Mouse (Mus musculus): ENCODE data around the gene Tspan17. TPM values are rescaled to one million over a fixed set of nuclear protein-coding genes. Genes with fewer than 3 reads are reported as not detected.

Gene Tspan17
- polyA plus RNA-seq, 1 experiment, result 52.0 TPM

DNA sequence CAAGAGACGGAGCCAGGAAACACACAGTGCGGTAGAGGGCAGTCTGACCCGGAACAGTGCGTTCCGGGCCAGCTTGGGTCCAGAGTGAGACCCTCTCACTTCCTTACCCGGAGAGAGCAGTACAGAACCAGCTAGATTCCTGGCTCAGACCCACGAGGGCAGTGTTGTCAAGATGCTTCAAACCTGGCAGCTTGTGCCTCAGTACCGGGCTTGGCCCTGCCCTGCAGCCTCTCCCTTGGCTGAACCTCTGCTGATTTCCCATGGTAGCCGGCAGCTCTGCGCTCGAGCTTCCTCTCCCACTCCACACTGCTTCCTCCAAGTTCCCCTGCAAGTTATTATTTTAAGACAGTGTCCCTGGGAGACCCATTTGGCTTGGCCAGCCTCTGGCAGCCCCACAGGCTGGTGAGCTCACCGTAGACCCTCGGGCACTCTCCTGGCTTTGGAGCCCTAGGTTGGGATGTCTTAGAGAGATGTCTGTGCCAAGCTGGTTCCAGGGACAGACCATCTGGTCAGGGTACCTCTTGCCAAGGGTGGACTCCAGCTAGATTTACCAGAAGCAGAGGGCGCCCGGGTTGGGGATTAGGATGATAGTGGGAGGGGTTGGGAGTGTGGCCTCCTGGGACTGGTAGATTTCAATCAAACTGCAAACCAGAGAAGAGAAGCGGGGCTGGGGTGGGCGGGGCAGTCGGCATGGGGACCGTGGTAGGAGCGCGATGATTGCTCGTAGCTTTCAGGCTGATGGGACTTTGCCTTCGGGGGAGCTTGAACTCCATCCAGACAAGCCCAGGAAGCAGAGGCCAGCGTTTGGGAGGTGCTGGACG is 35.1 kb downstream of the Tspan17 start:
- H3K4me1 ChIP-seq (ENCODE audit: control insufficient read depth, insufficient read depth, low read length), result no peaks in the 10 kb centered on the region
- no peak overlapping the region for H3K27ac ChIP-seq (ENCODE audit: insufficient read depth, low read depth, low read length)
- no peak for TF ChIP-seq POLR2A (IDR thresholded peaks at IDR 0.05; ENCODE audit: borderline replicate concordance, low read depth, low read length)
- no peak overlapping the region for H3K4me3 ChIP-seq (ENCODE audit: insufficient read depth, low read length)

DNA sequence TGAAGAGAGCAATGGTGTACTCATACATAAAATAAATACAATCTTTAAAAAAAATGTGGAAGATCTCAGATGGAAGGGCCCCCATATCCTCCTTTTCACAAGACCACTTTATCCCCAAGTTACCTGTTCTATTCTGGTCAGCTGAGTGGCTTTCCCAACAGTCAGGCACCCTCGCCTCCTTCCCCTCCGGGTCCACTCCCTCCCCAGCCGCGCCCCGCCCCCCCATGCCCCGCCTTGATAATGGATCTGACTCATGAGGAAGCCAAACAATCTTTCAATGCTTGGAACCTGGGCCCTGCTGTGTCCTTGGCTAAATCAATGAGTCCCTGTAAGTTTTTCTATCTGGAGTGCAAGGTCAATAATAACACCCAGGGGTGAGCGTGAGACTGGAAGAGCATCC is 38.8 kb downstream of the Tspan17 start:
- Histone ChIP-seq H3K4me1 (ENCODE audit: control insufficient read depth, insufficient read depth, low read length) (no peaks in the 10 kb centered on the region), H3K27ac (ENCODE audit: insufficient read depth, low read depth, low read length) (no peak overlapping the region), H3K4me3 (ENCODE audit: insufficient read depth, low read length) (no peak overlapping the region)
- TF ChIP-seq POLR2A (IDR thresholded peaks at IDR 0.05; ENCODE audit: borderline replicate concordance, low read depth, low read length), result no peak
- no peak for TF ChIP-seq CTCF (IDR thresholded peaks at IDR 0.05; ENCODE audit: low read depth, low read length)

DNA sequence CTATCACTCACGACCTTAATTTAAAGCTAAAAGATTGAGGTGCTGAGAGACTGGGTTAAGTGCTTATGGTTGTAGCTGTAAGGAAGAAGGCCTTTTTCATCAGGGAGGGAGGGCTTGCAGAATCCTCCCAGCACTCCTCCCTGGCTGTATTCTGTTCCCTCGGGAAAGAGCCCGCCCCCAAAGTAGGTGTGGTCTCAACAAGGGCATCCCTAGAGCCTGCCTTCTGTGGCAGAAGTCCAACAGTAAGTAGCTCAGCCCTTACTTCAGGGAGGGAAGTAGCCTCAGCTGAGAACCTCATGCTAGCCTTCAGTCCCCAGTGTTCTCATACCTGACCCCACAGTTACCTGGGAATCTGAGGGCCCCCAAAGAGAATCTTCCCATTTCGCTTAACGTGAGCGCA is 39.3 kb downstream of the Tspan17 start:
- no peaks in the 10 kb centered on the region for H3K4me1 ChIP-seq (ENCODE audit: control insufficient read depth, insufficient read depth, low read length)
- no peak overlapping the region for H3K4me3 ChIP-seq (ENCODE audit: insufficient read depth, low read length)
- TF ChIP-seq POLR2A (IDR thresholded peaks at IDR 0.05; ENCODE audit: borderline replicate concordance, low read depth, low read length) (no peak), CTCF (IDR thresholded peaks at IDR 0.05; ENCODE audit: low read depth, low read length) (no peak)
- no peak overlapping the region for H3K27ac ChIP-seq (ENCODE audit: insufficient read depth, low read depth, low read length)

DNA sequence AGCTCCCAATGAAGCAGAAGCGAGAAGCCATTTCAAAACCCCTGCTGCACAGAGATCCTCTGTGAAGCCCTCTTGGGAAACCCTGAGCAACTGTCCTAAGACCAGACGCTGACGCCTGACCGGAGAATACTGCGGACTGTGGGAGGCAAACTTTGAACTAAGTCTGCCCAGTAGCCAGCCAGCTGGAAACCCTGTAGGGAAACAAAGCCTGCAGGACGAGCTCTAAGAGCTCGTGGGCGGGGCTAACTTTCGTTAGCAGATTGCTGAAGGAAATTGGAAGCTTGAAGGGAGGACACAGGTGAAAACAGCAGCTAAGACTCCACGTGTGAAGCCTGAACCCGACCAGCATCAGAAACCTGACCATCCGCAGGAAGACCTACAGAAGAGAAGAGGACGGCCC is 40.3 kb downstream of the Tspan17 start:
- no peak for TF ChIP-seq CTCF (IDR thresholded peaks at IDR 0.05; ENCODE audit: low read depth, low read length)
- TF ChIP-seq POLR2A (IDR thresholded peaks at IDR 0.05; ENCODE audit: borderline replicate concordance, low read depth, low read length), result no peak
- no peaks in the 10 kb centered on the region for H3K4me1 ChIP-seq (ENCODE audit: control insufficient read depth, insufficient read depth, low read length)
- H3K4me3 ChIP-seq (ENCODE audit: insufficient read depth, low read length), result no peak overlapping the region
- no peak overlapping the region for H3K27ac ChIP-seq (ENCODE audit: insufficient read depth, low read depth, low read length)

DNA sequence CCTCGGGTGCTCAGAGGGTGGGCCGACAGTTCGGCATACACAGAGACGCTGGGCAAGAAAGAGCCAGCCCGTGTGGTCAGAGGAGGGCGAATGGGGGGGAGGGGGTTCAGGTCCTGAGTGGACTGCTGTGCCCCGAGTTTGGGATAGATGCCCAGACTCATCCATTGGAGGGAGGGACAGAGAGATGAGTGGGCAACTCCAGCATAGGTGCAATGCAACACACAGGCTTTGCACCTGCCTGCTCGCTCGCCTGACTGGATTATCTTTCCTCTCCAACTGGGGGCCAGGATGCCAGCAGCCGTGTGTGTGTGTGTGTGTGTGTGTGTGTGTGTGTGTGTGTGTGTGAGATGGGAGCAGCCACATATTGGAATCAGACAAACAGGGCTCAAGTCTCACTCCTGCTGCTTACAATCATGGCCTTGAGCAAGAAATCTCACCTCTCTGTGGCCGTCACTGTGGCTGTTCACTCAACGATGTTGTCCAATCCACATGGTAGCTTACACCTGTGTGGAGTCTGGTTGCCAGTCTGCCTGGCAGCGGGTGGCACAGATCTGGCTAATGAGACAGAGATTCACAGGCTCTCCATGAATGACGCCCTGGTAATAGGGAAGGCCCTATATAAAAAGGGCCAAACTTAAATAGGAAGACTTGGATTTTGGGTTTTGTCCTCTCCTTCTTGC is 47.3 kb downstream of the Tspan17 start:
- no peak overlapping the region for H3K4me3 ChIP-seq (ENCODE audit: insufficient read depth, low read length)
- no peaks in the 10 kb centered on the region for H3K4me1 ChIP-seq (ENCODE audit: control insufficient read depth, insufficient read depth, low read length)
- TF ChIP-seq POLR2A (IDR thresholded peaks at IDR 0.05; ENCODE audit: borderline replicate concordance, low read depth, low read length) (no peak), CTCF (IDR thresholded peaks at IDR 0.05; ENCODE audit: low read depth, low read length) (no peak)
- no peak overlapping the region for H3K27ac ChIP-seq (ENCODE audit: insufficient read depth, low read depth, low read length)

DNA sequence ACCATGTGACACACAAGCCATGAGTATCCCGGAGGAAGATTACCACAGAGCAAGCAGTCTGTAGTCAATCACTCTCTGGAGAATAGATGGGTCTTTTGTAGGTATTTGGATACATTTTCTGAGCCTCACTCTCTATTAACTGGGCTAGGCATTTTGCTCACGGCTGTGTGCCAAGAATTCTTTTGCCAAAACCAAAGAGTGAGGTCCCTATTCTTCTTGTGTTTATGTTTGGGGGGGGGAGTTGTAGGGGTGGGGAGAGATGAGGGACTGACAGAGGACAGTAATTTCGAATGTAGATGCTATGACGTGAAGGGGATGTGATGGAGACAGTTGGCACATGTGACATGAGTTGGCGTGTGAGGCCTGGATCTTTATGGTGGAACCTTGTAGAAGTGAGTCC is 47.9 kb downstream of the Tspan17 start:
- Histone ChIP-seq H3K4me1 (ENCODE audit: control insufficient read depth, insufficient read depth, low read length) (no peaks in the 10 kb centered on the region), H3K27ac (ENCODE audit: insufficient read depth, low read depth, low read length) (no peak overlapping the region)
- TF ChIP-seq POLR2A (IDR thresholded peaks at IDR 0.05; ENCODE audit: borderline replicate concordance, low read depth, low read length) (no peak), CTCF (IDR thresholded peaks at IDR 0.05; ENCODE audit: low read depth, low read length) (no peak)

DNA sequence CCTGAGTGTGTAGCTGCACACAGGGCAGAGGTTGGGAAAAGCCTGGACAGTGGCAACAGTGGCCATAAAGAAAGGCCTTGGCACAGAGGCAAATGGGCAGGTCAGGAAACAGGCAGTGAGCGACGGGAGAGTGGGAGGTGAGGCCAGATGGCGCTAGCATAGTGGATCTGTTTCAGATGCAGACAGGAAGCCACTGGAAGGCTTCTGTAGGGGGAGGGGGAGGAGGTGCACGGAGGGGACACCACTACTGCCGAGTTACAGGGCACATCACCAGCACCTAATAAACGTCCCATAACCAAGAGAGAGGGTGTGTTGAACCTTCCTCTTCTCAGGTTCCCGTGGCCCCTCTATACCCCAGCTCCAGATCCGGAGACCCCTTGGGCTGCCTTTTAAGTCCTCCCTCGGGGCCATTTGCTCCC is 48.3 kb downstream of the Tspan17 start:
- H3K4me1 ChIP-seq (ENCODE audit: control insufficient read depth, insufficient read depth, low read length), result no peaks in the 10 kb centered on the region
- H3K27ac ChIP-seq (ENCODE audit: insufficient read depth, low read depth, low read length), result no peak overlapping the region
- no peak overlapping the region for H3K4me3 ChIP-seq (ENCODE audit: insufficient read depth, low read length)
- TF ChIP-seq POLR2A (IDR thresholded peaks at IDR 0.05; ENCODE audit: borderline replicate concordance, low read depth, low read length) (no peak), CTCF (IDR thresholded peaks at IDR 0.05; ENCODE audit: low read depth, low read length) (no peak)

More for the DNA sequence above, 47.9 kb downstream of the Tspan17 start:
- no peak overlapping the region for H3K4me3 ChIP-seq (ENCODE audit: insufficient read depth, low read length)

DNA sequence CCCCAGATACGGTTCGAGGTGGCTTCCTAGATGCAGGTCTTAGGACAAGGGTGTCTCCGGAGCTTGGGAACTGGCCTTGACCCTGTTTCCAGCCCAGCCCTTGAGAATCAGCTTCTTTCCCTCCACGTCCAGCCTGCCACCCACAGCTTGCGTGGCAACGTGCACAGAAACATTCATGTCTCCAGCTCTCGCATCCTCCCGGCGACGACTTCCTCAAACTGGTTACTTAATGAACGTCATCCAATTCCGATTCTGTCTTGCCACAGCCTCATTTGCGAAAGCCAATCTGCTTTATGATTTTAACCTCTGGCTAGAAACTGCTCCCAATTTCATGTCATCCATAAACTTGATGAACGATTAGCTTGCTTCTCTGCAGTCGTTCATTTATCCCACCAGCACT is 49.4 kb downstream of the Tspan17 start:
- TF ChIP-seq CTCF (IDR thresholded peaks at IDR 0.05; ENCODE audit: low read depth, low read length) (no peak), POLR2A (IDR thresholded peaks at IDR 0.05; ENCODE audit: borderline replicate concordance, low read depth, low read length) (no peak)
- 0 out of 2 replicates have a peak overlapping the region, but pooled peaks have one; percentile 17 for H3K4me3 ChIP-seq (ENCODE audit: insufficient read depth, low read length)
- H3K27ac ChIP-seq (ENCODE audit: insufficient read depth, low read depth, low read length), result no peak overlapping the region
- H3K4me1 ChIP-seq (ENCODE audit: control insufficient read depth, insufficient read depth, low read length), result no peaks in the 10 kb centered on the region

DNA sequence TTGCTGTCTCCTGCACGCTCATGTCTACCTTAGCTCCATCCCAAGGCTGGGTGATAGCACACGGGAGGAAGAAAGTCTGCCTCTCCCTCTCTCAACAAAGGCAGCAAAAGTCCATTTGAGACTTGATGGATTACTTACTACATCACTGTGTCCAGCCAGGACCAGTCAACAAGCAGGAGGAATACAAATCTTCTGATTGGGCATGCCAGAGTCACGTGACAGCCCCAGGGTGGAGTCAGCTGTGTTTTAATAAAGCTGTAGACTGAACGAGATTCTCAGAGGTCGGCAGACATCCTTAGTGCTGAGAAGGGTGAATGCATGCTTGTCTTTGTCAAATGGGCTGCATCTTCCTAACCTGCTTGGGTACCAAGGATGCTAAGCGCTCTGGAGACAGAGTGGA is 50.0 kb downstream of the Tspan17 start:
- H3K4me3 ChIP-seq (ENCODE audit: insufficient read depth, low read length), result no peak overlapping the region
- no peaks in the 10 kb centered on the region for H3K4me1 ChIP-seq (ENCODE audit: control insufficient read depth, insufficient read depth, low read length)
- no peak for TF ChIP-seq POLR2A (IDR thresholded peaks at IDR 0.05; ENCODE audit: borderline replicate concordance, low read depth, low read length)
- no peak for TF ChIP-seq CTCF (IDR thresholded peaks at IDR 0.05; ENCODE audit: low read depth, low read length)
- H3K27ac ChIP-seq (ENCODE audit: insufficient read depth, low read depth, low read length), result no peak overlapping the region

DNA sequence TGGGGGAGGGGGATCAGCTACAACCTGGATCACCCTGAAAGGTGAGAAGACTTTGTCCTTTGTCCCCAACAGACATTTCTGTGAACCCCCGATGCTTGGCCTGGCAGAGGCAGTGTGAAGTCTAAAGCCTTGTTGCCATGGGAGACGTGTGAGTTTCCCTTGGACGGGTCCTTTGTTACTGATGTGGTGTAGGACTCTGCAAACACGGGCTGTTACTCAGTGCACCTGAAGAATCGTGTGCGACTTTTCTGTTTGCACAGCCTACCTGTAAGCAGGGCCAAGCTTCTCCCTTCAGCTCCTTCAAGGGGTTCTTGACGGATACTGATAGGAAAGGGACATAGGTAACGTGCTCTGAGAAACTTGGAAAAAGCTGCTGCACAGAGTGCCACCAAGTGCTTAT is 55.4 kb downstream of the Tspan17 start:
- H3K4me1 ChIP-seq (ENCODE audit: control insufficient read depth, insufficient read depth, low read length), result no peaks in the 10 kb centered on the region

More for the DNA sequence above, 55.4 kb downstream of the Tspan17 start:
- TF ChIP-seq POLR2A (IDR thresholded peaks at IDR 0.05; ENCODE audit: borderline replicate concordance, low read depth, low read length) (no peak), CTCF (IDR thresholded peaks at IDR 0.05; ENCODE audit: low read depth, low read length) (no peak)
- Histone ChIP-seq H3K4me3 (ENCODE audit: insufficient read depth, low read length) (no peak overlapping the region), H3K27ac (ENCODE audit: insufficient read depth, low read depth, low read length) (no peak overlapping the region)

Other genes starting within 250 kb of the Tspan17 start
- 48.5 and 49.2 TPM in 2 replicates for gene 4833439L19Rik, start 223.9 kb upstream of the Tspan17 start, polyA plus RNA-seq (2012; ENCODE audit: insufficient read depth, insufficient read length, missing spikeins)
- gene Arl10, start 214.4 kb upstream of the Tspan17 start, polyA plus RNA-seq (2012; ENCODE audit: insufficient read depth, insufficient read length, missing spikeins), result 44.0 and 45.7 TPM in 2 replicates
- 18.0 and 19.3 TPM in 2 replicates for gene Nop16, start 199.3 kb upstream of the Tspan17 start, polyA plus RNA-seq (2012; ENCODE audit: insufficient read depth, insufficient read length, missing spikeins)
- 149 and 158 TPM in 2 replicates for gene Higd2a, start 199.2 kb upstream of the Tspan17 start, polyA plus RNA-seq (2012; ENCODE audit: insufficient read depth, insufficient read length, missing spikeins)
- 35.5 and 43.2 TPM in 2 replicates for gene Cltb, start 178.0 kb upstream of the Tspan17 start, polyA plus RNA-seq (2012; ENCODE audit: insufficient read depth, insufficient read length, missing spikeins)
- 40.8 and 49.9 TPM in 2 replicates for gene Faf2, start 167.6 kb upstream of the Tspan17 start, polyA plus RNA-seq (2012; ENCODE audit: insufficient read depth, insufficient read length, missing spikeins)
- 87.3 and 96.2 TPM in 2 replicates for gene Rnf44, start 95.5 kb upstream of the Tspan17 start, polyA plus RNA-seq (2012; ENCODE audit: insufficient read depth, insufficient read length, missing spikeins)
- gene Cdhr2, start 87.9 kb upstream of the Tspan17 start, polyA plus RNA-seq (2012; ENCODE audit: insufficient read depth, insufficient read length, missing spikeins), result not detected in 2 replicates
- not detected in 2 replicates for gene Gprin1, start 39.5 kb upstream of the Tspan17 start, polyA plus RNA-seq (2012; ENCODE audit: insufficient read depth, insufficient read length, missing spikeins)
- not detected in 2 replicates for gene Sncb, start 22.8 kb upstream of the Tspan17 start, polyA plus RNA-seq (2012; ENCODE audit: insufficient read depth, insufficient read length, missing spikeins)
- not detected in 2 replicates for gene Eif4e1b, start 5.4 kb upstream of the Tspan17 start, polyA plus RNA-seq (2012; ENCODE audit: insufficient read depth, insufficient read length, missing spikeins)
- gene Unc5a, start 160.0 kb downstream of the Tspan17 start, polyA plus RNA-seq (2012; ENCODE audit: insufficient read depth, insufficient read length, missing spikeins), result 0.60 TPM in 1 of 2 replicates, not detected in the other
- 70.8 and 78.5 TPM in 2 replicates for gene Hk3, start 232.0 kb downstream of the Tspan17 start, polyA plus RNA-seq (2012; ENCODE audit: insufficient read depth, insufficient read length, missing spikeins)